Mouse (Mus musculus) limb, embryonic 13.5 days (tissue): ENCODE results near the gene Hist1h4m. TPM values are rescaled to one million over a fixed set of nuclear protein-coding genes. Genes with fewer than 3 reads are reported as not detected.
"Not testable (repeated sequence)": the region's sequence is repeated elsewhere in the genome, so short reads cannot be mapped to it uniquely, and the experiment has no call there.

Experiments
- ATAC-seq: fragments of 200-750 bp; cut with Nextera tagmentation; 2 replicates; pipeline ENCODE4 v1.8.0; 2017; ENCODE audit warnings: low read depth, moderate number of reproducible peaks, moderate TSS enrichment; ENCODE audit not compliant: low FRiP score
- H3K27ac ChIP-seq: fragments of 300-500 bp; sonication (generic); 2 replicates; pipeline ENCODE4 v1.5.1; 2015; ENCODE audit warnings: inconsistent platforms, mild to moderate bottlenecking, moderate library complexity
- H3K27me3 ChIP-seq: fragments of 300-500 bp; sonication (generic); 2 replicates; pipeline ENCODE4 v1.6.1; 2015; ENCODE audit warnings: mild to moderate bottlenecking, inconsistent platforms
- H3K36me3 ChIP-seq: fragments of 300-500 bp; sonication (generic); 2 replicates; pipeline ENCODE4 v1.6.1; 2015; ENCODE audit warnings: inconsistent platforms, mild to moderate bottlenecking, moderate library complexity
- H3K4me1 ChIP-seq: fragments of 300-500 bp; sonication (generic); 2 replicates; pipeline ENCODE4 v1.6.1; 2015; ENCODE audit warnings: inconsistent platforms
- H3K4me2 ChIP-seq: fragments of 300-500 bp; sonication (generic); replicated peaks from 2 replicates; pipeline ENCODE4 v1.6.1; 2015; ENCODE audit warnings: inconsistent platforms, mild to moderate bottlenecking, moderate library complexity
- H3K4me3 ChIP-seq: fragments of 300-500 bp; sonication (generic); 2 replicates; pipeline ENCODE4 v1.5.1; 2015; ENCODE audit warnings: moderate library complexity, mild to moderate bottlenecking, inconsistent platforms
- H3K9ac ChIP-seq: fragments of 300-500 bp; sonication (generic); 2 replicates; pipeline ENCODE4 v1.6.1; 2015; ENCODE audit warnings: mild to moderate bottlenecking, inconsistent platforms
- H3K9me3 ChIP-seq: fragments of 300-500 bp; sonication (generic); 2 replicates; pipeline ENCODE4 v1.6.1; 2016; ENCODE audit warnings: inconsistent platforms
- WGBS: fragments of 180-500 bp; shearing (Covaris S2); methylation state at CpG from one replicate; pipeline ENCODE4 v1.1.7; 2015; 5-methylcytosine and 5-hydroxymethylcytosine counted together
- polyA plus RNA-seq: library from polyadenylated mRNA; unstranded; fragments of >200 nt; fragmentation: Nextera tagmentation; extraction: Ambion mirVana; gene quantifications from 2 replicates; pipeline ENCODE4 v1.2.1, GENCODE M21; 2015

The Hist1h4m gene
- not detected in 2 replicates for polyA plus RNA-seq

DNA sequence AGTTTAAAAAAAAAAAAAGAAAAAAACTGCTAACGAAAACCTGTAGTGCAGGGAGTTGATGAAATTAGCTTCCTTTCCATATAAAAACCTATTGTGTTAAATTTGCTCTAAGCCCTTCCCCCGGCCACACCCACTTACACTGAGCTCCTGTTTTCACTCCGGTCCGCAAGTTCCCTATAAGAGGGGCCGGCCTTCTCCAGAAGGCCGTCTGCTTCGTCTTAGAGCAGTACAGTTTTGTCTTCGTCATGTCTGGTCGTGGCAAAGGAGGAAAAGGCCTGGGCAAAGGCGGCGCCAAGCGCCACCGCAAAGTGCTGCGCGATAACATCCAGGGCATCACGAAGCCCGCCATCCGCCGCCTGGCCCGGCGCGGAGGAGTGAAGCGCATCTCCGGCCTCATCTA lies at the start of gene Hist1h4m:
TSS of gene Hist1h4m (plus strand) at position 208 of the 400 bp plus-strand sequence.
- WGBS = no CpG with 5 or more reads among the region's 24 CpGs

DNA sequence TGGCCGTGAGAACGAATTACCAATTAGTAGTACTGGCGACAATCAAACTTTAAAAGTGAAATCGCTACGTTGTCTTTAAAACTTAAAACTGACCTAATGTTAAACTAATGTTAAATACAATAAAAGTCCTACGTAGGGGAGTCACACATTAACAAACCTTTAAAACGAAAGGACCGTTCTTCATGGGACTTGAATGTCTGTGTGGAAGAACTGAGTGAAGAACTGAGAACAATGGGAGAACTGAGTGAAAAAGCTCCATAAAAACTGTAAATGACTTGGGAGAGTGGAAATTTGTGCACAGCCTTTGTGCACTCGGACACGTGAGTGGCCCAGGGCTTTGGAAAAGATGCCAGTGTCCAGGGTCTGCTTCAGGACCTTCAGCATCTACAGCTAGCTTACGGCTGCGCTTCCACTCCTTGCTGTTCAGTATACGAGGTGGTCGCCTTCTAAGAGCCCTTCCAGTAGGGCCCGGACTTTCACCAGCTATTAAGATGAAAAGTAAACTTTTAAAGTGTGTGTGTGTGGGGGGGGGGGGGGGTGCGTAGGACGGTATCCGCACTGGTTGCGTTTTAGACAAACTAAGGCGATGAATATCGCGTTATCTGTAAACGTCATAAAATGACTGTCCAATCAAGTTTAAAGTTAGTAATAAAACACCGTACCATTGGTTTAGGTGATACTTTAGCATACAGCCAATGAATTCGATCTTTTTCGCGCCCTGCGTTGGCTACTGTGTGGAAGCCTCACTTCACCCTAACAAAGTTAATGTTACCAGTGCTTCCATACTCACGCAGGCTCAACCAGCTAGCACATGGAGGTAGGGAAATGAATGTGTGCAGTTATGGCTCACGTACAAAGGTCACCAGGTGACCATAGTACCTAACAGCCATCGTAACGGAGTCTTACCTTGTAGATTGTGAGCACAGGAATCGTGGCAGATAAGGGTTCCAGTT lies 32.5 kb upstream of the Hist1h4m start:
- H3K4me2 ChIP-seq = peak overlapping the region; percentile 90

More for the DNA sequence above, at the start of gene Hist1h4m:
- peak within 1 kb of the TSS; percentile 30 for H3K4me3 ChIP-seq
- not testable (repeated sequence) for H3K36me3 ChIP-seq, H3K9me3 ChIP-seq, H3K4me1 ChIP-seq, H3K9ac ChIP-seq, H3K27ac ChIP-seq, H3K27me3 ChIP-seq
- ATAC-seq = peak; percentile 51
- H3K4me2 ChIP-seq = peak within 1 kb of the TSS; percentile 54

DNA sequence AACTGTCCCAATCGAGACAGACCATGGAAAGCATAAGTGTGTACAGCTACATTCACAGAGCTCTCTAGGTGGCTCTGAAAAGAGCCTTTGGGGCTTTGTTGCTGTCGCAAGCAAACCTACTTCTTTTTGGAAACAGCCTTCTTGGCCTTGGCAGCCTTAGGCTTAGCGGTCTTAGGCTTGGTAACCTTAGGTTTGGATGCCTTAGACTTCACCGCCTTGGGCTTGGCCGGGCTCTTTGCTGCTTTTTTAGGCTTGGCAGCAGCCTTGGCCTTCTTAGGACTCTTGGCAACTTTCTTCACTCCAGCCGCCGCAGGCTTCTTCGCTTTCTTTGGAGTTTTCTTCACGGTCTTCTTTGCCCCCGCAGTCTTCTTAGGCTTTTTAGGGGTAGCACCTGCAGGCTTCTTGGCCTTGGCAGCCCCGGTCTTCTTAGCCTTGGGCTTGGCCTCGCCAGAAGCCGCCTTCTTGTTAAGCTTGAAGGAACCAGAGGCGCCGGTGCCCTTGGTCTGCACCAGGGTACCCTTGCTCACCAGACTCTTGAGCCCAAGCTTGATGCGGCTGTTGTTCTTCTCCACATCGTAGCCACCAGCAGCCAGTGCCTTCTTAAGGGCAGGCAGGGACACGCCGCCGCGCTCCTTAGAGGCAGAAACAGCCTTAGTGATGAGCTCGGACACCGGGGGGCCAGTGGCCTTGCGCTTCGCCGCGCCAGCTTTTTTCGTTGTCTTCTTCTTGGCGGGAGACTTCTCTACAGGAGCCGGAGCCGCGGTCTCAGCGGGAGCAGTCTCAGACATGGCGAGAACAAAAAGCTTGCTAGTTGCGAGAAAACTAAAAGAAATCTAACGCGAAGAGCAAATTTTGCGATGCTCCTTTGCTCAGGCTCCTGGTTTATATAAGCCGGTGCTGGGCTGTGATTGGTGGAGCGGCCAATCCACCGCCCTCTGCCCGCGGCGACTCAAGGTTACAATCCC lies 31.5 kb upstream of the Hist1h4m start, which contains the start of gene Hist1h1b:
TSS of gene Hist1h1b (minus strand) at position 859 of the 965 bp plus-strand sequence.
- Histone ChIP-seq H3K4me3 (peak within 1 kb of the TSS; percentile 59), H3K9me3 (no peaks in the 10 kb centered on the region), H3K4me1 (peaks cover 25% of the 10 kb centered on the region), H3K4me2 (peak within 1 kb of the TSS; percentile 90), H3K36me3 (no peaks in the 10 kb centered on the region), H3K9ac (peak within 1 kb of the TSS; percentile 85), H3K27ac (peak within 1 kb of the TSS; percentile 97), H3K27me3 (no peaks in the 10 kb centered on the region)
- WGBS = under 1% methylated on average over 44 of the region's 44 CpGs
- peak; percentile 30 for ATAC-seq

More for the DNA sequence above, 32.5 kb upstream of the Hist1h4m start:
- Histone ChIP-seq H3K4me3 (peak overlapping the region; percentile 59), H3K36me3 (no peaks in the 10 kb centered on the region), H3K27ac (peak overlapping the region; percentile 97), H3K9me3 (no peaks in the 10 kb centered on the region), H3K4me1 (peaks cover 20% of the 10 kb centered on the region), H3K27me3 (no peaks in the 10 kb centered on the region), H3K9ac (peak overlapping the region; percentile 85)
- peak; percentile 88 for ATAC-seq
- WGBS = 4% methylated on average over 33 of the region's 33 CpGs

DNA sequence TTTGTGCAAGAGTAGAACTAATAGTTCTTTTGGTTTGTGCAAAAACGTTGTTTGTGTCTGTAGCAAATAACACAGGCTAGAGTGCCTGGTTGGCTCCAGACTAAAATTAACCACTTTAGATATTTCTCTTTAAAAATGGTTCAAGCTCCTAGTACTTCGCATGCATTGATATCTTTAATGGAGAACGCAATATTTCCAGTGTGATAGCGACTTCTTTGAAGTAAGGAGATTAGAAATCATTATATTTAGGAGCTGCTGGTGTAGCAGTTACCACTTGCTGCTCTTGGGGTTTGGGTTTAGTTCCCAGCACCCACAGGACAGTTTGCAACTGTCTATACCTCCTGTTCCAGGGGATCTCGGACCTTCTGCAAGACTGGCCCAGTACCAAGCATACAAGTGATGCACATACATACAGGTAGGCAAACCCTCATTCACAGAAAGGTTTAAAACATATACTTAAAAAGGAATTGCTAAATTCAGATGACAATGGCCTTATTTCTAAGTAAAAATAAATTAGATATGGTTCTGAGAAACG lies 30.5 kb upstream of the Hist1h4m start:
- peaks cover 32% of the 10 kb centered on the region for H3K4me1 ChIP-seq
- peak overlapping the region; percentile 90 for H3K4me2 ChIP-seq
- H3K27ac ChIP-seq = peak overlapping the region; percentile 97
- H3K36me3 ChIP-seq = no peaks in the 10 kb centered on the region
- peak overlapping the region; percentile 85; the same call in 1 of the 2 replicates for H3K9ac ChIP-seq
- H3K4me3 ChIP-seq = peak overlapping the region; percentile 59
- WGBS = 42% methylated on average over 6 of the region's 6 CpGs
- no peaks in the 10 kb centered on the region for H3K9me3 ChIP-seq
- ATAC-seq = no peak
- H3K27me3 ChIP-seq = no peaks in the 10 kb centered on the region

DNA sequence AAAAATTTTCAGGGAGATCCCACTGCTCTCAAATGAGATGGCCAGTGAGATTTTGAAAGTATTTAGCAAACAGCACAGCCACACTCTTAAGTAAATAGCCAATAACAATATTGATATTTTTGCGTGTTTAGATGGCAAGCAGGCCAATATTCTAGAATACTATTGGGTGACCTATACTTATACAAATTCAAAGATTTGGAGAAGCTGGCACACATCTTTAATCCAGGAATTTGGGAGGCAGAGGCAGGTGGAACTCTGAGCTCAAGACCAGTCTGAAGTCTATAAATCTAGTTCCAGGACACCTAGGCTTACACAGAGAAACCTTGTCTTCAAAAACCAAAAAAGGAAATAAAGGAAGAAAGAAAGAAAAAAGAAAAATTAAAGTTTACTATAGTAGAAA lies 29.9 kb upstream of the Hist1h4m start:
- no peak for ATAC-seq
- WGBS = 93% methylated on average over 1 of the region's 1 CpGs
- Histone ChIP-seq H3K9ac (no peak overlapping the region), H3K27ac (no peak overlapping the region; the same call in 1 of the 2 replicates), H3K4me1 (peaks cover 33% of the 10 kb centered on the region), H3K9me3 (no peaks in the 10 kb centered on the region), H3K4me2 (no peak overlapping the region), H3K27me3 (no peaks in the 10 kb centered on the region), H3K4me3 (no peak overlapping the region), H3K36me3 (no peaks in the 10 kb centered on the region)

DNA sequence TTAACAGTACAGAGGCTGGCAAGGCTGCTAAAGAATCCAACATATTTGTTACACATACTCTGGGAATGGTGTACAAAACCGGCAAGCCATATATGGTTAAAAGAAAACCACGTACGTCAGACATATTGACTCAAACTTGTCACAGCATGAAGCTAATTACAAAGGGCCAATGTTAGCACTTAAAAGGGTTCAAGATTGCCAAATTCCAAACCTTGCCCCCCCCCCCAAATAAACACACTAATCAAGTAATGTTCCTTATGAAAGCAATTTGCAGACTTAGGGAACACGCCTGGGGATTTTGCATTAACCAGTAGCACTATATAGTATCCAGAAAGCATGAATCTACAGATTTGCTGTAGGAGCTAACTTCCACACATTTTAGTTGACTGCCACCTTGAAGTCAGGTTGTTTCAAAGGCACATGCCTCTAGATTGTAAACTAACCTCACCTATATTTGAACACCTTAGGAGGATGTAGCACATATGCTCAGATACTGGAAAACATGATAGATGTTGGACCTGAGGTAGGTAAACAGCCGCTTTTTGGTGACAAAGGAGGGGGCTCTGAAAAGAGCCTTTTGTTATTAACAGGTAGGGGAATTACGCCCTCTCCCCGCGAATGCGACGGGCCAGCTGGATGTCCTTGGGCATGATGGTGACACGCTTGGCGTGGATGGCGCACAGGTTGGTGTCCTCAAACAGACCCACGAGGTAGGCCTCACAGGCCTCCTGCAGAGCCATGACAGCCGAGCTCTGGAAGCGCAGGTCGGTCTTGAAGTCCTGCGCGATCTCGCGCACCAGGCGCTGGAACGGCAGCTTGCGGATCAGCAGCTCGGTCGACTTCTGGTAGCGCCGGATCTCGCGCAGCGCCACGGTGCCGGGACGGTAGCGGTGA lies 28.9 kb upstream of the Hist1h4m start:
- peaks cover 33% of the 10 kb centered on the region for H3K4me1 ChIP-seq
- not testable (repeated sequence) for H3K9me3 ChIP-seq, H3K36me3 ChIP-seq, ATAC-seq, H3K27me3 ChIP-seq
- under 1% methylated on average over 19 of the region's 35 CpGs for WGBS
- peak overlapping the region; percentile 80 for H3K4me2 ChIP-seq
- H3K27ac ChIP-seq = peak overlapping the region; percentile 87
- peak overlapping the region; percentile 77 for H3K9ac ChIP-seq
- H3K4me3 ChIP-seq = peak overlapping the region; percentile 49

DNA sequence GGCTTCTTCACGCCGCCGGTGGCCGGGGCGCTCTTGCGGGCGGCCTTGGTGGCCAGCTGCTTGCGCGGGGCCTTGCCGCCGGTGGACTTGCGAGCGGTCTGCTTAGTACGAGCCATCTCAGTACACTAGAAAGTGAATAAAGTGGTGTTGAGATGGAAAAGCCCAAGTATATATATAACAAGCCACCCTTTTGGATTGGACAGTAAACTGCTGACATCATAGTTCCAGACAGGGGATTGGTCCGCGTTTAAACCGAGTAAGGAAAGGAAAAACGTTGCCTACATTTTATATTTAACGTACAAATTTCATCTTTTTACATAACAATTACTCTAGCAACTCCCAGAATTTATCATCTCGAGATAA lies 28.3 kb upstream of the Hist1h4m start, which contains the start of gene Hist1h3i:
TSS of gene Hist1h3i (minus strand) at position 116 of the 363 bp plus-strand sequence.
- Histone ChIP-seq H3K27ac (peak within 1 kb of the TSS; percentile 87), H3K9me3 (no peaks in the 10 kb centered on the region), H3K27me3 (no peaks in the 10 kb centered on the region), H3K4me1 (peaks cover 34% of the 10 kb centered on the region), H3K4me2 (peak within 1 kb of the TSS; percentile 80), H3K36me3 (no peaks in the 10 kb centered on the region), H3K4me3 (peak within 1 kb of the TSS; percentile 49), H3K9ac (peak within 1 kb of the TSS; percentile 77)
- ATAC-seq = peak; percentile 78
- 0% methylated on average over 13 of the region's 20 CpGs for WGBS

DNA sequence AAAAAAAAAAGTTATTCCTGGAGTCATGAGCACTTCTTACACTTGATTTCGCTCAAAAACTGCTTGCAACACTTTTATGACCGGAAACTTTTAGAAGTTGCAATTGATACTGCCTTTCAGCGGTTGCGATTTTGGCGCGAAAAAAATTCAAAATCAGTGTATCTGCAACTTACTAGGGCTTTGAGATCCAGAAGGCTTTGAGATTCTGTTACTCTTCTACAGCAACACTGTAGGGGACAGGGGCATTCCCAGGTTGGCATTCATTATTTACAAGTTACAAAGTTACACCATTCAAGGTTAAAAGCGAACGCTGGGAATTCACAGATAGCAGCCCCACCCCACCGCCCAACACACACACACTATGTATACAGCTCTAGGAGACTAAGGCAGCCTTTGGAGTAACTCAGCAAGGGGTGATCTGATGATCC lies 27.8 kb upstream of the Hist1h4m start:
- H3K4me3 ChIP-seq = peak overlapping the region; percentile 49
- WGBS = 2% methylated on average over 9 of the region's 9 CpGs

DNA sequence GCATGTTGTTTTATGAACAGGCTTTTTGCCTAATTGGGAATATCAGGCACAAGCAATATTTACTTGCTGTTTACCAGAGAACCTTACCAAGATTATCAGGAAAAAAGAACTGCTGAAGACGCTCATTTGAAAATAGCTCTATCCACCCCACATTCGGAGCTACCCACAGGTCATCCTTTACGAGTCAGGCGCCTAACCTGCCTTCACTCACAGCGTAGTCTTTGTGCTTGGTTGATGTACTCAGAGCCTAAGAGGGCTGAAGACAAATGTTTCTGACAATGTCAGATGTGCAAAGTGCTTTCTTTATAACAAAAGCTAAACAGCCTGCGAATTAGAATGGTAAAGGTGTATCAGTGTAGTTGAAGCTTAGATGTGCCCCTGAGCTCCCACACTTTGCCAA lies 27.2 kb upstream of the Hist1h4m start:
- Histone ChIP-seq H3K9me3 (no peaks in the 10 kb centered on the region), H3K27ac (peak overlapping the region; percentile 87), H3K4me3 (peak overlapping the region; percentile 49), H3K4me2 (peak overlapping the region; percentile 80), H3K36me3 (no peaks in the 10 kb centered on the region), H3K9ac (peak overlapping the region; percentile 77), H3K27me3 (no peaks in the 10 kb centered on the region), H3K4me1 (peaks cover 37% of the 10 kb centered on the region)
- WGBS = 30% methylated on average over 6 of the region's 6 CpGs
- no peak for ATAC-seq

More for the DNA sequence above, 27.8 kb upstream of the Hist1h4m start:
- no peaks in the 10 kb centered on the region for H3K9me3 ChIP-seq
- H3K9ac ChIP-seq = peak overlapping the region; percentile 77
- no peak for ATAC-seq
- peaks cover 37% of the 10 kb centered on the region for H3K4me1 ChIP-seq
- no peaks in the 10 kb centered on the region for H3K27me3 ChIP-seq
- peak overlapping the region; percentile 80 for H3K4me2 ChIP-seq
- H3K36me3 ChIP-seq = no peaks in the 10 kb centered on the region
- peak overlapping the region; percentile 87 for H3K27ac ChIP-seq

DNA sequence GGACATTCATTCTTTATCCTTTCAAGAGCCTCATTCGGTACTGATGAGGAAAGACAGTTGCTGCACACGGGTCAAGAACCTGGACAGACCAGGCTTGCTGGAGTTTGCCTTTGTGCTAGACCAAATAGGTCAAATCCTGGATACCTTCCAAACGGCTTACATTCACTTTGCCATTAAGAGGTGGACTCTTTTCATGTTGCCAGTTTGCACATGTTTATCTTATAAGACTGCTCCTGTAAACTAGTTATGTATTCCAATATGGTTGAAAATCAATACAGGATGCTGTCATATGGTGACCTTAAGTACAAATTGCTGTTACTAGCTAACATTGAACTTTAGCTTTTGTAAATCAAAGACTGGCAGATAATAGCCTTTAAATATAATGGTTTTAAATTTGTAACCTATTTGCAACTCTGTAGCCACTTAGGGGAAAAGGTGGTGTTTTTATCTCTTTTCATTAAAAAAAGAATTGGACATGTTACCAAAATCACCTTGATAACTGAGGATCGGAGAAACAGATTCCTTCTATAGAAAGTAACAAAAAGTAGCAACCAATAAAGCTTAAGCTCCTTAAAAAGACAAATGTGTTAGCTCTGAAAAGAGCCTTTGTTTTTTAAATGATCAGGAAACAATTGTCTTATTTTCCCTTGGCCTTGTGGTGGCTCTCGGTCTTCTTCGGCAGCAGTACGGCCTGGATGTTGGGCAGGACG lies 25.2 kb upstream of the Hist1h4m start:
- Histone ChIP-seq H3K27ac (peak overlapping the region; percentile 85), H3K4me2 (peak overlapping the region; percentile 65), H3K36me3 (no peaks in the 10 kb centered on the region), H3K9me3 (no peaks in the 10 kb centered on the region), H3K9ac (peak overlapping the region; percentile 67), H3K27me3 (no peaks in the 10 kb centered on the region), H3K4me3 (peak overlapping the region; percentile 43), H3K4me1 (peaks cover 40% of the 10 kb centered on the region)
- 9% methylated on average over 8 of the region's 8 CpGs for WGBS
- ATAC-seq = no peak
